Mouse (Mus musculus) heart, postnatal 25 days (tissue): ENCODE data around the gene Rab6a. TPM values are rescaled to one million over a fixed set of nuclear protein-coding genes. Genes with fewer than 3 reads are reported as not detected.

Experiments used
- DNase-seq: peaks from one replicate; pipeline ENCODE4 v3.0.0; 2022; ENCODE audit warnings: low spot score
- intact Hi-C: fragments of 180-260 bp; cut with DNase I; formaldehyde crosslinking; loops from one replicate; pipeline ENCODE4 v1.15.1; 2025
- total RNA-seq, 2 experiments: library from RNA; stranded (reverse); gene quantifications; 2 replicates each; pipeline ENCODE4 v1.2.3; 2021

The Rab6a gene
- total RNA-seq, 2 experiments from 2014 or later, result 61.3 to 68.2 TPM

DNA sequence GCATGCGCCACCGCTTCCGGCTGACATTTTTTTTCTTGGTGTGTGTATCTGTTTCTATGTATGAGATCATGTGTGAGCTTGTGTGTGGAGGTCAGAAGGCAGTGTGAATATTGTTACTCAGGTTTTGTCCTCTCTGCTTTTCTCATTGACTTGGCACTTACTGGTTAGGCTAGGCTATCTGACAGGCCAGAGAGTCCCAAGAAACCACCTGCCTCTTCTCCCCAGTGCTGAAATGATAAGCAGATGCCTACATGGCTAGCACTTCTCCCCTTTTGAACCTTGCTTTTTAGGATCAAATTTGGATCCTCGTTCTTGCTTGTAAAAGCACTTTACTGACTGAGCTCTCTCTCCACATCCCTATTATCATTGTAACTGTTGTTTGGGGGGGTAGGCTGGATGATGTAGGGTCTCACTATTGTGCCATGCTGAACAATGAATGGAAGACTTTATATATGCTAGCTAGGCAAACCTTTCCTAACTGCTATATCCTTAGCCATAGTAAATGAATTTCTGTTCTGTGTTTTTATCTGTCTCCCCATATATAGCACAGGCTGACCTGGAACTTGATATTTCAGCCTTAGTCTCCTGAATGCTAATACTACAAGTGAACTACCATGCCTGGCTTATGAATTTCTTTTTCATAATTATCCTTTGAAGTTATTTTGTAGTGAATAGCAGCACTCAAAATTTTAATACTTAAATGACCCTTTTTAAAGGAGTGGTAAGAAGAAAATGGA lies 9.1 kb downstream of the Rab6a start:
- no peak for DNase-seq
- intact Hi-C loops, result no loop called here

- intact Hi-C loops, result no loop called here
- DNase-seq, result no peak
Observed at GRCm38 (mm10) chr7:100622277-100622676, 15.1 kb downstream of the Rab6a start.

DNA sequence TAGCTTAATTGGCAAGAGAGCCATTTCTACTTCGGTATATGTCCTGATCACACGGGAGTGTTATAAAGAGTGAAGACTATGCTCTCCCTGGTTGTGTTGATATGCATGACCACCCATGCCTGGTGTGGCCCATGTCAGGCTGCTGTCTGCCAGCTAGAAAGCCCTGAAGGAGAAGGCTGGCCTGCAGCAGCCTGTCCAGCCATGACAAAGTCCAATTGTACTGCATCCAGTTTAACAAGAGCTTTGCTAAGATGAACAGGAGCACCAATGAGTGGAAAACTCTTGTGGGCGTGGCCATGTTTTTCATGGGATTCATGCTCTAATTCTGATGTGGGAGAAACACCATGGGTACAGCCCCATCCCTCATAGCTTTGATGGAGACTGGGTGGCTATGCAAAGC lies 17.3 kb downstream of the Rab6a start:
- no peak for DNase-seq

DNA sequence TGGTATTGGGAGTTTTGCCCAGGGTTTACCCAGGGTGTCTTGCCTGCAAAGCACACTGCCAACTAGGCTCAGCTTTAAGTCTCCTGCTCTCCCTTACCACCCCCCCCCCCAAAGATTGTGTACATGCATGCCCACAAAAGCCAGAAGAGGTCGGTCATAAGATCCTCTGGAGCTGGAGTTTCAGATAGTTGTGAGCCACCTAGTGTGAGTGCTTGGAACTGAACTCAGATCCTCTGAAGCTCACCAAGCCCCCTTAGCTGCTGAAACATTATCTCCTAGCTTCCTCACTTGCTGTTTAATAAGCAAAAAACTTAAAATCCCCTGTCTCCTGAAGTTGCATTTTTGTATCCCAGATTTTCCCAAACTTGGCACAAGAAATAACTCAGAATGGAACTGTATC lies 30.4 kb downstream of the Rab6a start:
- no peak for DNase-seq
- intact Hi-C loops, result loop anchor here (2.0 kb wide), 1 partner anchor 117 kb away; no protein-coding TSS in a partner anchor

More for the DNA sequence above, 17.3 kb downstream of the Rab6a start:
- intact Hi-C loops, result no loop called here

GRCm38 (mm10) chr7:100642413-100642812 lies 35.2 kb downstream of the Rab6a start:
- no peak for DNase-seq
- intact Hi-C loops, result no loop called here

DNA sequence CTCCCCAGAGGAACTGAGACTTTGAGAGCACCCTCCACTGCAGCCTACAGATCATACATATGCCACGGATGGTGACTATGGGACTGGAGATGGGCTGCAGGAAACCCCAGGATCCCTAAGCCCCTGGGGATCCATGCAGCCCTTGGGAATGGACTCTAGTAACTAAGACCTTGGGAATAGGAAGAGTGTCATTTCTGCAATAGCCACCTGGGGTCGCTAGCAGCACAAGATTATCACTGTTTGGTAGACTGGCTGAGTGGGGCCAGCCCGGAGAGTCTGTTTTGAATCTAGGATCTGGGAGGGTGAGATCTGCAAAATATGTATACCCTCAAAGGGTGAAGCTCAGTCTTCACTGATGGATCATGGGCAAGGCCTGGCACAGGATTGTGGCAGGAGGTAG lies 37.9 kb downstream of the Rab6a start:
- intact Hi-C loops, result loop anchor here (1.0 kb wide), 1 partner anchor 39 kb away; no protein-coding TSS in a partner anchor
- no peak for DNase-seq

DNA sequence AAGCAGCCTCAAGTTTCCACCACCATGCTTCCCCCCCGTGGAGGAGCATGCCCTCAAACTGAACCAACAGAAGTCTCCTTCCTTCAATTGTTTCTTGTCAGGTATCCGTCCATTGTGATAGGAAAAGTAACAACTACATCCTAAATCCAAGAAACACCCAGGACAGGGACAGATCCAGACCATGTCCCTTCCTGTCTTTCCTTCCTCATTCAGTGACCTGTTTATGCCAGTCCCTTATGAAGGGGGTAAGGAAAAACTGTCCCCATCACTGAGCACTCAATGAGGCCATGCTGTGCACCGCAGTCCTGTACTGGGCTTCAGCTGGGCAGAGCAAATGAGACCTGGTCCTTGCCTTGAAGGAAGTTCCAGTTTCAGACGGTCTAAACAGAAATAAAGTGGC lies 41.9 kb downstream of the Rab6a start:
- intact Hi-C loops, result no loop called here
- no peak for DNase-seq

DNA sequence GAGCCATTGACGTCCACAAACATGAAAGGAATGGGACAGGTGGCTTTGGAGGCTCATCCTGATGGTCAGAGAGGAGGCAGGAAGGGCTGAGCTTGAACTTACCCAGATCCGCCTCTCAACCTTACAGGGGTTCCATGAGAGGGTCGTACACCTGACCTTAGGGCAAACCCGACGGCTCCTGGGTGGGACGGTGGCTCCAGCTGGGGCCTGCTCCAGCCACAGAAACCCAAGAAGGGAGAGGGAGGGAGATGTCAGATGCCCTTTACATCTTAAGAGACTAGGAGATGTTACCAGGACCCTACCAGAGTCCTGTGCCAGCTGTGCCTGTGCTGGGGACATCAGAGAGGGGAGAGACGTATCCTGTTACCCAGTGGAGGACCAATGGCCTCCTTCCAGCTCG lies 42.6 kb downstream of the Rab6a start:
- intact Hi-C loops, result no loop called here
- no peak for DNase-seq

- intact Hi-C loops, result no loop called here
- no peak for DNase-seq
Observed at GRCm38 (mm10) chr7:100650421-100650820, 43.2 kb downstream of the Rab6a start.

GRCm38 (mm10) chr7:100651011-100651410 lies 43.8 kb downstream of the Rab6a start:
- intact Hi-C loops, result no loop called here
- no peak for DNase-seq

DNA sequence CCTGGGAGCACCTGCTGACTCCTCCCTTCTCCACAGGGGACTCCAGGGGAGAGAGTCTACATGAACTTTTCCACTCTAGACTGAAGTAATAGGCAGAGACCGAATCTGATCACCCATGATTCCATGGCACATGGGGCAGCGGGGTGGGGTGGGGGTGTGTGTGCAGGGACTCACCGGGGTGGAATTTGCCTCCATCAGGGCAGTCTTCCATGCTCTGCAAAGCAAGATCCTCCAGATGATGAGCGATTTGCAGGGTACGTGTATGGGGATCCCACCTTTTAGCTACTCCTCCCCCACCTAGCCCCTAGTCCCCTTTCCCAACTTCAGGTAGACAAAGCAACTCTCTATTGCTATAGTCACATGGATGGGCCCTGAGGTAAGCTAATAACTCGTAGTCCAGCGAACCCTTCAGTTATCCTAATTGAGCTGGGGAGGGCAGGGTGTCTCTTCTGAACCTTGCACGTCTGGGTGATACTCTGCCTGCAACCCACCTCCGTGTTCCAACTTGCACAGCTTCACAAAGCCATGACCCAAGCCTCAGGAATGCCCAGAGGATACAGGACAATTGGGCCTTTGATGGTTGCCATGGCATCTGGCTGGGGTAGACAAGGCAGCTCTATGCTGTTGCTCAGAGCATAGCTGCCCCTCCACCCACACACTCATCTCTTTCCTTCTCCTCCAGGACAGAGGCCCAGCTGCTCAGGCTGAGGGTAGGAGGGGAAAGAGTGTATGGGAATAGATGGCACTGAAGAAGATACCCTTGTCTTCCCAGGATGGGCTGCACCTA lies 46.5 kb downstream of the Rab6a start:
- intact Hi-C loops, result no loop called here
- no peak for DNase-seq

GRCm38 (mm10) chr7:100654441-100654840 lies 47.2 kb downstream of the Rab6a start:
- intact Hi-C loops, result no loop called here
- no peak for DNase-seq

- intact Hi-C loops, result no loop called here
- DNase-seq, result no peak
Observed at GRCm38 (mm10) chr7:100656739-100657138, 49.5 kb downstream of the Rab6a start.

DNA sequence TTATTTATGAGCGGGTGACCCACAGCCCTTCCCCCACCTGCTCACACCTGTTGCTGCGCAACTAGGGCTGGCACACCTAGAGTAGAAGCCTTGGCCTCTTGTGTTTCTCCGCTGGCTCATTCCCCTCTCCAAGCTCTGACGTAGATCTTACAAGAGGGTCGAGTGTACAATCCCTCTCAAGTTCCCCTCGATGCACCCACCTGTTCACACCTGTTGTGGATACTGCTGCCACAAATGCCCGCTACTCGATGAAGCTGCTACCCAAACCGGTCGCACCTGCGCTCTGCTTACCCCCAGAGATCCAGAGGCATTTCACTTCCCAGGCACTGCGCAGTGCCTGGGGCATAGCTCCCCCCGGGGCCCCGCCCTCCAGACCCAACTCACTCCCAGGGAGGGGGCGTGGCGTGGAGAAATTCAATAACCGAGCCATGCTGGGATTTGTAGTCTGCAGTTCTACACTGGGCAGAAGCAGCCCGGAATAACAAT lies 50.9 kb downstream of the Rab6a start:
- DNase-seq, result no peak
- intact Hi-C loops, result no loop called here

DNA sequence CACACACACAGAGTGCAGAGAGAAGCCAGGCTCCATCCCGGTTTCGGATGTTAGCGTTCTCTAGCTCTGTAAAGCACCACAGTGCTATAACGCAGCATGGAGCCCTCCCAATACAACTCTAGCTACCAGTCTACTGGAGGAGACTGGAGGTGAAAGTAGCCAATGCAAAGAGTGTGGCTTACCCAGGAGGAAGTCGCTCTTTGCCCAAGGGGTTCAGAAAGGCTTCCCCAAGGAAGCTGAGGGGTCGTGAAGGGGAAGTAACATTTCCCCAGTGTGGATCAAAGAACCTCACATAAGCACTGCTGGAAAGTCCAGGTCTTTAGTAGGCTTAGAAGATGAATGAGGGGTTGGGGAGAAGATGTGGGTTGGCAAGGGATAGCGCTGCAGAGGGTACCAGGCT lies 54.1 kb downstream of the Rab6a start:
- DNase-seq, result no peak
- intact Hi-C loops, result loop anchor here (5.0 kb wide), 1 partner anchor 139 kb away; no protein-coding TSS in a partner anchor

- no peak for DNase-seq
- intact Hi-C loops, result loop anchor here (2.0 to 5.0 kb wide), 2 partner anchors 15 to 140 kb away; no protein-coding TSS in a partner anchor
Observed at GRCm38 (mm10) chr7:100662231-100662630, 55.0 kb downstream of the Rab6a start, which contains the start of gene Plekhb1. TSS of gene Plekhb1 (minus strand) at chr7:100662414.

DNA sequence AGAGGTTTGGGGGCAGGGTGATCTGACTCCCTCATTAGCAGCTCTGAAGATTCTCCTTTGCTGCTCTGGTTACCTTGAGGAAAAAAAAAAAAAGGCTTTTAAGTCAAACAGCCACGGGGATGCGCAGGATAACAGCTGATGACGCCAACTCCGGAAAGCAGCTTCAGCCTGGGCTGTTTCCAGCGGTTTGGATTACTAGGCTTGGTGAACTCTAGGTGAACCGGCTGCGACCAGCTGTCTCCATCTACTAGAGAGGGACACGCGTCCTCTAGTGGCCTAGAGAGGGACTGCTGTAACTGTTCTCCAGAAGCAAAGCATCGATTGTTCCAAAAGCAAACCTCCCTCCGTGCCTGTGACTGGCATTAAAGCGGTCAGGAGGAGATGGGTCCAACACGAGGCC lies 56.0 kb downstream of the Rab6a start:
- DNase-seq, result peak; percentile 83
- intact Hi-C loops, result loop anchor here (1.0 to 5.0 kb wide), 3 partner anchors 16 to 141 kb away; no protein-coding TSS in a partner anchor

- intact Hi-C loops, result loop anchor here (1.0 to 5.0 kb wide), 3 partner anchors 17 to 142 kb away; no protein-coding TSS in a partner anchor
- no peak for DNase-seq
Observed at GRCm38 (mm10) chr7:100663729-100664304, 56.6 kb downstream of the Rab6a start.

- DNase-seq, result no peak
- intact Hi-C loops, result no loop called here
Observed at GRCm38 (mm10) chr7:100670646-100671045, 63.4 kb downstream of the Rab6a start.

GRCm38 (mm10) chr7:100673452-100673851 lies 66.2 kb downstream of the Rab6a start:
- intact Hi-C loops, result no loop called here
- no peak for DNase-seq
